Mouse (Mus musculus) adrenal gland, adult 18-20 months (tissue): ENCODE measurements at regions not wholly inside any gene's neighbourhood (a gene's known extent, or its start where the extent isn't known, plus 50 kb on each side); places are given as distances from the start of the nearest gene placed in this dataset.

Experiments used
- DNase-seq, 2 experiments: peaks; one replicate each; pipeline ENCODE4 v3.0.0; 2021 to 2022; ENCODE audit warnings: low spot score in 2 of 2

DNA sequence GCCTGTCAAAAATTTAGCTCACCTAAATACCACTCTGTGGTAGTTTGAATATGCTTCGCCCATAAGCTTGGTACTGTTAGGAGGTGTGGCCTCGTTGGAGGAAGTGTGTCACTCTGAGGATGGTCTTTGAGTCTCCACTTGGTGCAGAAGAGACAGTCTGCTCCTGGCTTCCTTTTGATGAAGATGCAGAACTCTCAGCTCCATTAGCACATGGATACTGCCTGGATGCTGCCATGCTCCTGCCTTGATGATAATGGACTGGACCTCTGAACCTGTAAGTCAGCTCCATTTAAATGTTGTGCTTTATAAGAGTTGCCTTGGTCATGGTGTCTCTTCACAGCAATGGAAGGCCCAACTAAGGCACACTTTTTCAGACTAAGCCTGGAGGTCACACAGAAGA lies 56.9 kb upstream of the Pik3r1 start:
- no peak for DNase-seq

DNA sequence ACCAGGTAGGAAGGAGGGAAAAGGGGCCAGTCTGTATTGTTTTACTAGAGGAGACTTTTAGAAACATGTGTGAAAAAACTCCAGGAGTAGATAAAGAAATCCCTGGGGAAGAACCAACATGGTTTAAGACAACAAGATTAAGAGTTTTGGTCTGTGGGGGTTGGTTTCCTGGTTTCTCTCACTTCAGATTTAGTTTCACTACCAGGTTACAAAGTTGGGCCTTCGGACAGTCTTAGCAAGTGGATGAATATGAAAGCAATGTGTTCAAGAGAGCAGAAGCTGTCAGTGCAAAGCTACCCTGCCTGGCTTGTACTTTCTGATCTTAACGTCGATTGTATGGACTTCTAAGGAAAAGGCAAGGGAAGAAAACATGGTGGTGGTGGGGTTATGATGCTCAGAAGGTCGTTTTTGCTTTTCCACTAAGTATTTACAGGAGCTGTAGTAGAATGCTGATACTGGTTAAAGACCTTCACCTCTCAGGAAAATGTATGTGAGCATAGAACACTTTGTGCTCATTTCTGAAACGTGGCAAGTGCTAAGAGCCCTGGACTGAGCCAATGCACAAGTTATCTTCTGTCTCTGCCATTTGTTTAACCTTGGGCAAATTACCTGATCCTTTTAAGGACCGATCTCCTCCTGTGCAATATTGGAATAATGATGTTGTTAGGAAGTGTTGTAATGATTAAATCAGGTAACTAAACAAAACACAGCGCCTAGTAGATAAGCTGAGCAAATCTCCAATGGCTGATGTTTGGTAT lies 64.0 kb upstream of the Pik3r1 start:
- no peak for DNase-seq

DNA sequence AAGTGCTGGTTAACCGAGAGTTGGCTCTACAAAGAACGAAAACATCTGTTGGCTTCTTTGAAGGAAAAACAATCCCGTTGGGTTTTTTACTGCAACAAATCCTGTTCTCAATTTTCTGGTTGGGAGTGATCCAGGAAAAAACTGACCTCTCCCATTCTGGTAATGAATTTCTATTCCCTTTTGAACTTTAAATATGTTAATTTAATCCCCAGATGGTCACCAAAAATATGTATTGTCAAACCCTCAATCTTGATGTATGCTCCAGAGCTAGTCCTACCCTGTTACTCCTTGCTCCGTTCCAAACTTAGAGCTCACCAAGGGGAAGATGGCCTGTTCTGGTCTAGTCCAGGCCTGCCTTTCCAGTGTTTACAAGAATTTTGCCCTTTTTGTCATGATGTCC lies 66.5 kb upstream of the Pik3r1 start:
- DNase-seq: no peak

DNA sequence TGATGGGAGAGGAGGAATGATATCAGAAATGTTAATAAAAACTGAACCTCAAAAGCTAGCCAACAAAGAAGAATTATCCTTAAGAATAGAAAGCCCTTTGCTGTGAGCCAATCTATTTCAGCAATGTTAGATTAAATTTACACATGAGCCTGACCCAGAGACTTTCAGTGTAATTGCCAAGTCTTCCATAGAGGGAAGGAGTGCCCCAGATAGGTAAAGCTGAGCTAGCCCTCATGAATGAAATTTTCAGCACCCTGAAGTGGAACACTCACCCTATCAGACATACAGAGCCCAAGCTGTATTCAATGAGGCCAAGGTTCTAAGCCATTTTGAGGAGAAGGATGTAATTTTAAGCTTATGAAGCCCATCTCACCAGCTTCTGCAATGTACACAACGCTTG lies 69.0 kb upstream of the Pik3r1 start:
- DNase-seq: no peak

DNA sequence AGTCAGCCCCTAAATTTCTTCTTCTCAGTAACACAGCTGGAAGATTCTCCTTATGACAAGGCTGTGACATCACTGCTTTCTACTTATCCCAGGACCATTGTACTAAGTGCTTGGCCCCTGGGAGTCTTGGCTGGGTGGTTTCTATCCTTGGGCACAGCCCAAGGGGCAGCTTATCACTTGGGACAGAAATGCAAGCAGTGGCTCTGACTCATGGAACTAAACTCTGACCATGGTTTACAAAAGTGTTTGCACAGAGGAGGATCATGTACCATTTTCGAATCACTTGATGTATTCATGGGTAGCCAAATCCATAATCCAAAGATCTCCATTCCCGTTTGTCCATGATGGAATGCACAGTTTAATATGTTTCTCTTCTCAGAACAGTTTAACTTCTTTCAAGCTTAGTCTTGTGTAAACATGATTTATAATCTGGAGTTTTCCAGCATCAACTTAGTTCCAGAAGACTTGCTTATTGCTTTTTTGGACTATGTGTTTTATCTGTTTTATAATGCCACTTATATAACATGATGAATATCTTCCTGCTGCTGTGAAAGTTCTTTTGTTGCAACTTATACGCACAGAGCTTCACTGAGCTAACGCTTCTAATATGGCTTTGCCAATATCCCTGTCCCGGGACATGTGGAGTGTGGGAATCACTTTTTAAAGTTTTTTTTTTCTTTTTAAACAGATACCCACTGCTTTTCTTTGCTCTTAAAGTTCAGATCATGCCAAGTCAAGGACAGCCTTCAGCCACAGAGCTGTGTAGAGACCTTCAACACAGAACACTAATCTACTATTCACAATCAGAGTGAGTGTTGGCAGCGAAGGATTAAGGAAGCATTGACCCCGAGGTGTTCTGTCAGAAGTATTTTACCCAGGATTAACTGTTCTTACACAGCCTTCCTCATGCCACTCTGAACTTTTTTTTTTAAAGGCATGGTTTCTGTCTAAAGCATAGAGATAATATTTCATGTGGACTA lies 76.7 kb upstream of the Pik3r1 start:
- no peak for DNase-seq

DNA sequence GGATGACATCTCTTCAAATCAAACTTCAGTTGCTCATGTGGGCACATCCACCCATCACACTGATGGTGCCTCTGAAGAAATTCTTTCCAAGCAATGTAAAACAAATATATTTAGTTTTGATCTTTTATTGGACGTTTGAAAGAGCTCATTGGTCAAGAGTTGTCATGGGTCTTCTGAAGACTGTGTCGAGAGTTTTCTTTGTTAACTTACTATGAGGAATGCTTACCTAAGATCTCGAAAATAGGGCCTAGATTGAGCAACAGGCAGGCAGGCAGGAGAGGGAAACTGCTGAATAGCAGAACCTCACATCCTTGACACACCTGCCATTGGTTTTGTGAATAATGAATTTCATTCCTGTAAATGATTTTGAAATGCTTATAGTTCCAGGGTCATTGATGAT lies 78.0 kb upstream of the Pik3r1 start:
- no peak for DNase-seq

DNA sequence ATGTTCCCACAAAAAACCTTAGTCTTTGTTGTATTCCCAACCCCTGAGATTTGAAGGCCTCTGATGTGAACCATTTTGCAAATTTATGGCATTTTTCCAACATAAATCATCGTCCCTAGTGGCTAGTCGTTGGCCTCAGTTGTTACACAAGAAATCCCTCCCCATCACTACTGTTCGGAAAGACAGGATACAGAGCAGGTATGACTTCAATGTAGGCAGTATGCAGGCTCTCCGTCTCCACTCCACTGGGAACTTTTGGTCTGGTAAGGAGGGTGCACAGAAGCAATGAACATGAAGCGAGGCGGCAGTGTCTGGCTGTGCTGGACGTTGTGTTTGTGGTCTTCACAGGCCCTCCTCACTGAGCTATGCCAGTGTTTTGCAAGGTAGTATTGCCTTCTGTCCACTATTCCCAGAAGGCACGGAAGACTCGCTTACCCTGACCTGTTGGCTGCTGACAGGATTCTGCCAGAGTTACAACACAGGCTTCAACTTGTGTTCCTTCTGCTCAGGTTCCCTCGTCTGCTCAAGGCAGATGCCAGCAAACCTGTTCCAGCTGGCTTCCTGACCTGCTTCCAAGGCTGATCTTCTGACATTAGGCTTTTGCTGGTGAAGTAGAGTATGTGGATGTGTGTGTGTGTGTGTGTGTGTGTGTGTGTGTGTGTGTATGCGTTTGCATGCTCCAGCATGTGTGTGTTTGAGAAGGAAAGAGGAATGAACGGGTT lies 80.0 kb upstream of the Pik3r1 start:
- DNase-seq: no peak

DNA sequence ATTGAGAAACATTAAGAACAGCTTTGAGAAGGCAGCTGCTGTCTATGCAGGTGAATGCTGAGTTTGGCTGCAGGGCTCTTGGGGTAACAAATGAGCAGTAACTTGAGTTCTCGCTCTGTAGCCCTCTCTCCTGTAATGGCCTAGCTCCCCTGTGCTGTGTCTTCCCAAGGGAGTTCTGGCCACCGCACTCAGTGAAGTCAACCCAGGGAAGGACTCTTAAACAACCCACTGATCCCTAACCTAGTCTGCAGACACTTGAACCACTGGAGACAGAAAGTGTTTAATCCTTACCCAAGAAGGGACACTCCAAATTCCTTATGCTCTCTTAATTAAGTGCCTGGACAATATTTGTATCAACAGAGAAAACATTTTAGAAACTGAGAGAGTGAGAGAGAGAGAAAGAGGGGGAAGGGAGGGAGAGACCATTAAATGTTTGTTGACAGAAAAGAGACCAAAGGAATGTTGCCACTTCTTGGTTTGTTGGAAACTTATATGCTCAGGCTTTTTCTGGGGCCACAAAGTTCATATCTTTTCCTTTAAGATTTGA lies 80.7 kb upstream of the Pik3r1 start:
- DNase-seq: no peak

DNA sequence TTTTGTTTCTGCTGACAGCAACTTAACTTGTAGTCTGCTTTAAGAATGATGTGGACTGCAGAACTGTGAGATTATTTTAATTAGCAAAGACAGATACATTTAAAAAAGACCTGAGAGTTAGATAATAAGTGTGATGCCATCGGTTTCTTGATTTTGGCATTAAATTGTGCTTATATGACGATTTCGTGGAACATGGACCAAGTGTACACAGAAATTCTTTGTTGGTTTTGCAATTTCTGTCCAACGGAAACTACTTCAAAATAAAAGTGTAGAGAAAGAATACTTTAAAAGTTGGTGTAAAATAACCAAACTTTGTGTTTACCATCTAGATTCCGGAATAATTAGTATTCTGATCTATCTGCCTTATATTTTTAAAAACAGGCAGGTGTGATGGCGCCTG lies 81.4 kb upstream of the Pik3r1 start:
- no peak for DNase-seq

DNA sequence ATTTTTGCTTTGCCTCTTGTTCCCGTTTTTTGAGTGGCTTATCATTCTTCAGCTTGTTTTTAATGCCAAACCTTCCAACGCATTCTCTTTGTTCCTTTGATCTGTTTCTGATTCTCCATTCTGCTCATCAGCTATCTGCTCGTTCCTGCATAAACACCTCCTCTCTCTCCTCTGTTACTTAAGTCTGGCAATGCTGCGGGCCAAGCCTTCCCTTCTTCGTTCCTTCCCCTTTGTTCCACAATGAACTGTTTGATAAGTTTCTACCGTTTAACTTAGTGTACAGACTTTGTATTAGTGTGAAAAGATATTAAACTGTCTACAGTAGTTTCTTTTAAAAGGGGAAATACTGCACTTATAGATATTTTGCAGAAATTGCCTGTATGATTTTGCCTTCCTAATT lies 83.3 kb upstream of the Pik3r1 start:
- no peak for DNase-seq

DNA sequence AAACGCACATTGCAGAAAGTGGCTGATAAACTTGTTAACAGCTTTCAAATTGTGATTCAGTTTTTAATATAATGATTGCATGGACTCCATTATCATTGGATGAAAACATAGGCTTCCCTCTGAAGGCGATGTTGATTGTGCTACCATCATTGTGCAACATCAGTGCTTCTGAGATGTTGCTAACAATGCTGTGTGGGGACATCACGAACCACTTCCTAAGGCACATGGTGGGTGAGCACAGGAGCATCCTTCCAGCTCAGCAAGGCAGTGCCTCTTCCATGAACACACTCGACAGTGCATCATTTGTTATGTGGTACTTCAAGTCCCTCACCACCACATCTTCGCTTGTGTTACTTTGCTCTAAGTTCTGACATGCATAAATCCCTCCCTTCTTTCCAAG lies 84.9 kb upstream of the Pik3r1 start:
- no peak for DNase-seq

DNA sequence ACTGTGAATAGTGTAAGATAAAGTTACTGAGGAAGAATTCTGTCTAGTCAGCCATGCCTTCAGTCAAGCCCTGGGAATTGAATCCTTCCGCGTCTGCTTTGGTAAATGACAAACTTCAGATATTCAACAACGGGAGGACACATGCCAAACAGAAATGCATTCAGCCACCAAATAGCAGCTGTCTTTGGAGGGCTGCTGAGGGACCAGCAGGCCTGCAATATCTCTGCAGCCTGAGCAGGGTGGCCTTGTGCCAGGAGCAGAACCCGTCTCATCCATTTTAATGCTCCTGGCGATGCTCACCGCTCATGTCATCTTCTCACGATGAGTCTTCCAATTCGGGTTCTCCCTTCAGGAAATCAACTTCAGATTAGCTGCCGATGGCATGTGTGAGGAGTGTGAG lies 87.1 kb upstream of the Pik3r1 start:
- no peak for DNase-seq

DNA sequence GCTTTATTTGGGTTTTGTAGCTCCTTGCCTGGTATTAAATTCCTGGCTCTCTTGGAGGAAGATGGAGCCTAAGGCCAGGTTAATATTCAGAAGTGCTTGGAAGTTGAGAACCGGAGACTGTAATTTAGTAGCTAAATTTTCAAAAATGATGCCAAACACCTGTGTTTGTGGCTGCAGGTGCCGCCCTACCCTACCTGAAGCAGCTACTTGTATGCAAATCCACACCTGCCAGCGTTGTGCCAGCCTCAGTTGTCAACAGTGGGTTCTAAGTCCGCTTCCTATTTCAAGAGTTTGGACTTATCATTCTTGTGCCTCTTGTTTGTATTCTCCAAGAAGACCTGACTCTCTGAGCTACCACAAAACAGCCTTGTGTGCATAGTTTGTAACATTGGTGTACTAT lies 92.7 kb upstream of the Pik3r1 start:
- no peak for DNase-seq

DNA sequence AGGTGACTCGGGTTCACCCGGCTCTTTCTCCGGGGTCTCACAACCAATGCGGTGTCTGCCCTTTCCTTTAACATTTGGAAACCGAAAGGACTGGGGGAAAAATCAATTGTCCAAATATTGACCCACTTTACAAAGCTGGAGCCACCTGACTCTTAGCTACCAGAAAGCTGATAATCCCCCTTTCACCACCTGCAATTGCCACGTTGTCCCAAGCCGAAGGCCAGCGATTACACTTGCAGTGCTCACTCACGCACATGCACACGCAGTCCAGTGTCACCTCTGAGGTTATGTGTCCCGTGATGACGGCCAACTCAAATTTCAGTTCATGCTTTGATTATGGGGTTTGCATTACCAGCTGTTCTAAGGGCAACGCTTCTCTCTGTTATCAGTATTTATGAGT lies 94.0 kb upstream of the Pik3r1 start:
- DNase-seq: no peak

DNA sequence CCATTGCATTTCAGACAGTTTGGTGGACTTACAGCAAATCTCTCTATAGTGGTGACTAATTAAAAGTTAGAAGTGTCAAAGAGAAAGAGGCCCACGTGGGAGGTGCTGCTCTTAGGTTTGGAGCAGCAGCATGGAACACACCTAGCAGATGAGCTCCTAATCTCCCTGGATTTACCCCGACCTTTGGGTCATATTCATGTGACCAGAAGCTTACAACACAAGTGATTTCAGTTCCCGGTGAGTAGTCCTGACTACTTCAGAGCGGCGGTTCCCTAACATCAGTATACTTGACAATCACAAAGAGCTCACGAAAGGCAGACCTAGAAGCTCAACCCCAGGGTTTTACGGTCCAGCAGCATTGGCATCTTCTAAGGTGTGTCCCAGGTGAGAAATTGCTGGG lies 95.0 kb upstream of the Pik3r1 start:
- no peak for DNase-seq

DNA sequence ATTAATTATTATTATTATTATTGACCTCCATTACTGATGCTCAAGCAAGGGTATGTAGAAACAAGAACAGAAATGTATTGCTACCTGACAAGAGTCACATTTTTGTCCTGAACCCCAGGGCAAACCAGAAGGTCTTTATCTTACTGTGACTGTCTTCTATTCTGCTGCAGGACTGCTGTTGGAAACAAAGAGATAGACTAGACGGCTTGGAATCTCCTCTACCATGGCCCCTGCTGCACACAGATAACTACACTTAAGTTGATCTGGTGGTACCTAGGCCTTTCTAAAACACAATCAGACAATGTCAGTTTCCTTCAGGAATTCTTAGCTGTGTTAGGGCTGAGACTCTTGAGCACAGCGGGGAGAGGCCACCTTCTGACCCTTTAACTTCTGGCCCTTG lies 95.6 kb upstream of the Pik3r1 start:
- DNase-seq: no peak

DNA sequence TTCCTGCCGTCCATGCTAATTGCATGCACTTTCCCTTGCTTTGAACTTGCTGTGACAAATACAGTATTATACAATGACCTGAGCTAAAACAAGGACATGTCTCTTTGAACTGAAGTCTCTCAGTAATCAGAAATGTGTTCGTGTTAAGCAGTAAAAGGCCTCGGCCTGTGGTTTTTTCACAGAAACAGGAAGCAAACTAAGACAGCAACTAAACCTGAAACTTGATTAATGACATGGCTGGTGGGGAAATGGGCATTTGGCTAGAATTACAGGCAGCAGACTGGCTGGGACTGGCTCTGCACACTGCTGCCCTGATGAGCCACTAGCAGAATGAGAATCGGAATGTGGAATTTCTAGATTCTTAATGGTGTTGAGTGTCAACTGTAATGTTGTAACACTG lies 98.8 kb upstream of the Pik3r1 start:
- no peak for DNase-seq

DNA sequence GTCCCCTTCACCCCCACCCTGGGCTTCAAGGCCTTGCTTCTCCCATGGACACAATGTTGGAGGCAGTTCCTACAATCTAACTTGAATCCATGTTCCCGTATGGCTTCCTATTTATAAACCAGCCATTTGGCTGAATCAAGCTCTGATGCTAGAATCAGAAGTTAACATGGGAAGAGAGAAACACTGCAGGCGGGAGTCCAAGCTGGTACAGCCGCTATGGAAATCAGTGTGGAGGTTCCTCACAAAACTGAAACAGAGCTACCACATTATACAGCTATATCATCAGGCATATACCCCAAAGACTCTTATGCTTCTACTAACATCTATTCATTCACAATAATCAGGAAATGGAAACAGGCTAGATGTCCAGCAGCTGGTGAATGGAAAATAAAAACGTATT lies 106.7 kb upstream of the Pik3r1 start:
- DNase-seq: no peak

DNA sequence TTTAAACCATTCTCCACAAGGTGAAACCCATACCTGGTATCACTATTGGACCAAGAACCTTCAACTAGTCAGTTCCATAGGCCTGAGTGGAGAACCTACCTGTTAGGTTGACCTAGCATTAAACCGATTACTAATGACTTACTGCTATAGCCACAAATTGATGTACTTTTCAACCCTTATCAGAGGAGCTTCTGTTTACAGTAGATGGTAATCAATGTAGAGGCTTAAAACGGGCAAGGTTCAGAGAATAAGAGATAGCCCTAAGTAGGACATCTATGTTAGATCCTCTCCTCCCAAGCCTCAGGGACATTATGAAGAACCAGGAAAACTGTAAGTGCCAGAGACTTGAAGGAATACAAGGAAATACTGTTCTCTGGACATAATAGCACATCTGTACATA lies 108.1 kb upstream of the Pik3r1 start:
- no peak for DNase-seq

DNA sequence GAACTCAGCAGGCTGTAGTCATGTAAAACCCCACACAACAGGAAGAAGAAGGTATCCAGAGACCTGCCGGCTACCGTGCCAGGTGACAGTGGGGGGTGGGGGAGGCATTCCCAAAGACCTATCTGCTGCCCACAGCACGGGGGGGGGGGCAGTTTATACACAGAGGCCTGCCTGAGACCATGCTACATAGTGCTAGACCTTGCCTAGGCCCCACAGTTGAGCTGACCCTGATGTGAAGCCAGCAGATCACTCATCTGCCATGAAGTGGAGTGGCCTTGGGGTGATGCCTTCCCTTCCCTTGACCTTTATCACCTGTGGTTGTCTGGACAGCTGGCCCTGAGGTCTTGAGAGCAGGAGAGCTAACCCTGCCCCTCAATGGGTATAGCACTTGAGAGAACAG lies 108.6 kb upstream of the Pik3r1 start:
- DNase-seq: no peak

DNA sequence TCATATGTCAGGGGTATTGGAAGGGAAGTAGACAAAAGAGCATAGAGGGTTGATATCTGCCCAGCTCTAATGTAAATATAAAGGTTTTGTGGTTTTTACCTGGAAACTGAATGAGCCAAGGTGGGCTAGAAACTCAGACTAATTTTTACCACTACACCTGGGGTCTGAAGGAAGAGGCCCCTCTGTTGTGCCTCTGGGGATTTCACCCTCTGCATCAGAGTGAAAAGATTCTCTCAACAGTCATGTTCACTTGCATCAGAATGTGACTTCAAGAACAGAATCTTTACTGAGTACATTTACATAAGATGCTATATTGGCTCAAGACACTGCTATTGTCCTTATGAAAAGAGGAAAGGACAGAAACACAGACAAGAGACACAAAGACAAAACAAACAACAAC lies 110.2 kb upstream of the Pik3r1 start:
- no peak for DNase-seq
